7 mouse cellular contexts compared by ENCODE assay signal in the genomic region with DNA sequence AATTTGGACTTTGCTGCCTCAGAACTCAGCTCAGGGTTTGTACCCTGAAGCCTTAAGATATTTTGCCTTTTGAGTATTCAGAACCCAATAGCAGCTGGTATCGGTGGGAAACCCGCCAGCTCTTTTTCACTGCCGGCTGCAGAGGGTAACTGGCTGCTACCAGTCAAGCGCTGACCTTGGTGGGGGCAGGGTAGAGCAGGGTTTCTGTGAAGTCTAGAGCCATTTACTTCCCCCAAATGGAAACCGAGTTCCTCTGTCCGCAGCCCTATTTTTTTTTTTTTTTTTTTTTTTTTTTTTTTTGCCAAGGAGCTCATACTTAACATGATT. TPM values are rescaled to one million over a fixed set of nuclear protein-coding genes. Genes with fewer than 3 reads are reported as not detected.
DNase-seq lines count a peak whose midpoint lies in the region; ATAC-seq lines count a peak whose summit lies in the region.

No protein-coding gene starts in this region.

- H3K27me3 ChIP-seq in limb, embryonic 10.5 days (ENCODE audit: low read depth, poor library complexity, severe bottlenecking): no peaks in the 10 kb centered on the region
- H3K27me3 ChIP-seq in midbrain, embryonic 13.5 days: no peaks in the 10 kb centered on the region
- H3K27me3 ChIP-seq in stomach, embryonic 14.5 days (ENCODE audit: control insufficient read depth, insufficient read depth, low read length): no peaks in the 10 kb centered on the region

- ATAC-seq in midbrain, embryonic 13.5 days: no peak
- ATAC-seq in stomach, embryonic 14.5 days (ENCODE audit: insufficient number of reproducible peaks, insufficient read depth, low FRiP score, low read depth): no peak

- H3K36me3 ChIP-seq in limb, embryonic 10.5 days: no peaks in the 10 kb centered on the region
- H3K36me3 ChIP-seq in midbrain, embryonic 13.5 days: no peaks in the 10 kb centered on the region
- H3K36me3 ChIP-seq in stomach, embryonic 14.5 days (ENCODE audit: control insufficient read depth, insufficient read depth, low read length): no peaks in the 10 kb centered on the region

- peak overlapping the region; percentile 66 for H3K4me3 ChIP-seq in limb, embryonic 10.5 days
- peak overlapping the region; percentile 78 for H3K4me3 ChIP-seq in midbrain, embryonic 13.5 days (replicated peaks)
- peak overlapping the region; percentile 97 for H3K4me3 ChIP-seq in stomach, embryonic 14.5 days (ENCODE audit: low read depth, low read length)

- peaks cover 30% of the 10 kb centered on the region for H3K4me1 ChIP-seq in limb, embryonic 10.5 days
- peaks cover 42% of the 10 kb centered on the region for H3K4me1 ChIP-seq in midbrain, embryonic 13.5 days (replicated peaks)
- H3K4me1 ChIP-seq in stomach, embryonic 14.5 days (ENCODE audit: control insufficient read depth, insufficient read depth, low read length): peaks cover 18% of the 10 kb centered on the region

- 1% methylated on average over 6 of the region's 6 CpGs for WGBS in limb, embryonic 10.5 days
- 1% methylated on average over 6 of the region's 6 CpGs for WGBS in midbrain, embryonic 13.5 days
- WGBS in stomach, embryonic 14.5 days: under 1% methylated on average over 6 of the region's 6 CpGs

- DNase-seq in adrenal gland, adult 8-10 months: peak; percentile 87
- peak; percentile 72 for DNase-seq in embryo, embryonic 10.5 days (ENCODE audit: low spot score)
- peak; percentile 98 for DNase-seq in heart, adult 11 months
- DNase-seq in kidney, adult 18-20 months: peak; percentile 87
- peak; percentile 55 for DNase-seq in limb, embryonic 10.5 days (ENCODE audit: low spot score)

- peak overlapping the region; percentile 36; the same call in 1 of the 2 replicates for H3K9ac ChIP-seq in midbrain, embryonic 13.5 days (replicated peaks)
- peak overlapping the region; percentile 84 for H3K9ac ChIP-seq in stomach, embryonic 14.5 days (replicated peaks; ENCODE audit: low read depth, low read length)

- H3K4me2 ChIP-seq in midbrain, embryonic 13.5 days (replicated peaks): peak overlapping the region; percentile 86
- peak overlapping the region; percentile 76 for H3K4me2 ChIP-seq in stomach, embryonic 14.5 days (replicated peaks; ENCODE audit: low read depth, low read length)

- H3K9me3 ChIP-seq in limb, embryonic 10.5 days (replicated peaks): no peaks in the 10 kb centered on the region
- H3K9me3 ChIP-seq in midbrain, embryonic 13.5 days: no peaks in the 10 kb centered on the region
- no peaks in the 10 kb centered on the region for H3K9me3 ChIP-seq in stomach, embryonic 14.5 days (ENCODE audit: control insufficient read depth, low read depth, low read length)

- peak overlapping the region; percentile 95 for H3K27ac ChIP-seq in limb, embryonic 10.5 days
- no peak overlapping the region for H3K27ac ChIP-seq in midbrain, embryonic 13.5 days
- H3K27ac ChIP-seq in stomach, embryonic 14.5 days (ENCODE audit: low read length): peak overlapping the region; percentile 100

RNA-seq across cellular contexts. Expression of gene Jun, which starts 1.7 kb away (rescaled TPM):
- total RNA-seq in adrenal gland, adult 8-10 months (2022): 100 to 1,000 TPM; 127 to 531 (median 331) TPM
- 24.6 and 45.4 TPM in 2 replicates for polyA plus RNA-seq in limb, embryonic 10.5 days (2016; fragmentation: Nextera tagmentation; extraction: Ambion mirVana)
- polyA plus RNA-seq in midbrain, embryonic 13.5 days (2015; fragmentation: Nextera tagmentation; extraction: Ambion mirVana): 45.3 and 52.6 TPM in 2 replicates
- polyA plus RNA-seq in stomach, embryonic 14.5 days (2014; fragmentation: Nextera tagmentation; extraction: Ambion mirVana): 55.1 and 62.7 TPM in 2 replicates
